Mouse (Mus musculus) kidney, postnatal 14 days (tissue): ENCODE measurements around the gene Bnc2.

Experiments used
- DNase-seq: peaks from one replicate; pipeline ENCODE4 v3.0.0; 2022; ENCODE audit warnings: mixed read lengths

Gene Bnc2

DNA sequence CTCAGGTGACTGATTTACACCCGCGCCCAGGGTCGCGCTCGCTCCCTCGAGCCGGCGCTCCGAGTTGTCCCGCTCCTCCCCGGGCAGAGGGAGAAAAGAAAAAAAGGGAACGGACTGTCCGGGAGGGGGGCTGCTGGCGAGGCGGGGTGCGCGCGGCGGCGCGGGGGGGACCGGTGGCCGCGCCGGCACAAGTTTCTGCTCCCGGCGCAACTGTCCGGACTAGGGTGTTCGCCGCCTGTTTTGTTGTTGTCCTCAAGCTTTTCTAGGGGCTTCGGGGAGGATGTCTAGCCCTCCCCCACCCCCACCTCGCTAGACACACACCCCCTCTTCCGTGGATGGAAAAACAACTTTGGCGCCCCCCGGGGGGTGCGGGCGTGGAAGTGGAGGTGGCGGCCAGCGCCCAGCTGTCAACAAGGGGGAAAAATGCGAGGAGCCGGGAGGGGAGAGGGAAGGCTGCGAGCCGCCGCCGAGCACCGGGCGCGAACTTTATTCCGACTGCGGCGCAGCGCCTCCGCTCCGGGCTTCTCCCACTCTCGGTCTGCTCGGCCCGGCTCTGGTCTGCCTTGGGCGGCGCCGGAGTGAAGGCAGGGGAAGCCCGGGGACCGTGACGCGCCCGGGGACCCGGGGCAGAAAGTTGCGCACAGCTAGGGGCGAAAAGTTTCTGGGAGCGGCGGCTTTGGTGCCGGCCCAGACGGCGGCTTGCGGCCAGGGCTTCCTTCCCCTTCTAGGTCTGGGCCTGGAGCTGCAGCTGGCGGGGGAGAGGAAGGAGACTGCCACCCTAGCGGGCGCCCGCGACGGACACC is at the start of gene Bnc2:
Bnc2 (minus strand) TSS at position 105 of the 803 bp plus-strand sequence.
- peak; percentile 57 for DNase-seq

DNA sequence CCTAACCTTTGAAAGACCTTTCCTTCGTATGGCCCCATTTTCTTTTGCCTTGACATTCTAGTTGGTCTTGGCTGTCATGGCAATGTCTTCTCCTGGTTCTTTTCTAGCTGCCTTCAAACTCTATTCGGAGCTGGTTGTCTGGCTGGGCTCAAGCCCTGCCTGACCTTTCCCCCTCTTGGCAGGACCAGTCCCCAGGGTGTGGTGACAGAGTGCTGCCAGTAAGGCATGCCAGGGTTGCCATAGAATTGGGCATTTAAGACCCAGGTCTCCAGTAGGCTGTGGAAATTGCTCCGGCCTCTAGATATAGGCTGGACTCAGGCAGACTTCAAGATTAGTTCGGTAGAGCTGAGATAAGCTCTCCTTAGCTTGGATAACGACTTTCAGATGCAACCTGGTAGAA is 32.9 kb upstream of the Bnc2 start:
- no peak for DNase-seq

DNA sequence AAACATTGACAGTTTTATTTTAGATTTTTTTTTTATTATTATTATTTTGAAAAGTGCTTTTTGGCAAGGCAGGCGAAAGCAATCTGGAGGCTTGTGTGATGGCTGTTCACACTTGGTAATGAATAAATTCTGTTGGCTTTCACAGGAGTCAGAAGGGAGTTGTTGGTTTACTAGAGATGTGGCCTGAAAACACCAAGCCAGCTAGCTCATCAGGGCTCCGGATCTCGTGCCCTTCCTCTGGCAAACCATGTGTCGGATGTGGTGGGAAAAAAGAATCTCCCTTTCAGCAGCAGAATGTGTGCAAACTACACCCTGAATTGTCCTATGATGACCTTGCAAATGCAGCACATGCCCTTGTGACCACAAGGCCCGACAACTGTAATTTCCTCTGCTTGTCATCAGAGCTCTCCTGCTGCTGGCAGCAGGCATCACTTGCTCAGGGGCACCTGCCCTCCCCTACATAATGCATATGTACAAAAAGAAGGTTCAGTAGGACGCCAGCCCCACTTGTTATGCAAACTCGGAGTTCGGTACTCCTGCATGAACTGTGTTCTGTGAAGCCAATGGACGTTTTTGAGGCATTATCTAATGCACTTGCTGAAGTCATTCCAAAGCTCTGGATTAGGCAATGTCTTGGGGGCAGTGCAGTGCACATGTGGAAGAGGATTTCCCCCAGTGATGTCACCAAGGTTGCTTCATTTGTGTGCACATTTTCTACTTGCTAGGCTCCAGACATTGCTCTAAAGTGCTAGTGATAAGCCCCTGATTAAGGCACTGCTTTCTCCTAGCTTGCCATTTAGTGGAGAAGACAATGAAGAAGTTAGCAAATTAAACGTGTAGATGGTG is 10.7 kb upstream of the Bnc2 start:
- no peak for DNase-seq

DNA sequence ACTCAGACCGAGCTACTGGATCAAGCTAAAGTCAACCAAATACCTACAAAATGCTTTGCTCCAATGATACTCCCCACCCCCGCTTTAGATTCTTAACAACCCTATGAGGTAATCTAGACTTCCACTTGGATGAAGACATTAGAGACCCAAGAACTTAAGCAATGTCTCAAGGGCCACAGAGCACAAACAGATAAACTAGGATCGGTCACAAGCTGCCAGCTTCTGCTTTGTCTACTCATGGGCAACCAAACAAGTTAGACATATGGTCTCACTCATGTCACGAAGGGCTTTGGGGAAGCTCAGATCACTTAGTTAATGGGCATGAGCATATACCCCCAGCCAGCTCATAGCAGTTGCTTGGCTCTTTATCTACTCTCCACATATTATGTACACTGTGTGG is 9.9 kb upstream of the Bnc2 start:
- DNase-seq = no peak

DNA sequence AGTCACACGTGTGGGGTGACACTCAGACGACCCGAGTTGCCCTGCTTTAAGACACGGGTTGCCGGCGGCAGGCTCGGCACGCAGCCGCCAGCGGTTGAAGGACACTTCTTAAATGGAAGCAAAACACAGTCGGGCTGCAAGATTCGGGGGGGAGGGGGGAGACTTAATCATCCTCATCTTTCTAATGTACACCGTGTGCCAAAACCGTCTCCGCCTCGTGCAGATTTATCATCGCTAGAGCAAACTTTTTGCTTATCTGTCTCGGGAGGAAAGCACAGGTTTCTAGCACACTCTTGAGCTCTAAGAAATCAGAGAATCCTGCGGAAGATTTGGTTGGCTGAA is 870 bp upstream of the Bnc2 start:
- DNase-seq = no peak

DNA sequence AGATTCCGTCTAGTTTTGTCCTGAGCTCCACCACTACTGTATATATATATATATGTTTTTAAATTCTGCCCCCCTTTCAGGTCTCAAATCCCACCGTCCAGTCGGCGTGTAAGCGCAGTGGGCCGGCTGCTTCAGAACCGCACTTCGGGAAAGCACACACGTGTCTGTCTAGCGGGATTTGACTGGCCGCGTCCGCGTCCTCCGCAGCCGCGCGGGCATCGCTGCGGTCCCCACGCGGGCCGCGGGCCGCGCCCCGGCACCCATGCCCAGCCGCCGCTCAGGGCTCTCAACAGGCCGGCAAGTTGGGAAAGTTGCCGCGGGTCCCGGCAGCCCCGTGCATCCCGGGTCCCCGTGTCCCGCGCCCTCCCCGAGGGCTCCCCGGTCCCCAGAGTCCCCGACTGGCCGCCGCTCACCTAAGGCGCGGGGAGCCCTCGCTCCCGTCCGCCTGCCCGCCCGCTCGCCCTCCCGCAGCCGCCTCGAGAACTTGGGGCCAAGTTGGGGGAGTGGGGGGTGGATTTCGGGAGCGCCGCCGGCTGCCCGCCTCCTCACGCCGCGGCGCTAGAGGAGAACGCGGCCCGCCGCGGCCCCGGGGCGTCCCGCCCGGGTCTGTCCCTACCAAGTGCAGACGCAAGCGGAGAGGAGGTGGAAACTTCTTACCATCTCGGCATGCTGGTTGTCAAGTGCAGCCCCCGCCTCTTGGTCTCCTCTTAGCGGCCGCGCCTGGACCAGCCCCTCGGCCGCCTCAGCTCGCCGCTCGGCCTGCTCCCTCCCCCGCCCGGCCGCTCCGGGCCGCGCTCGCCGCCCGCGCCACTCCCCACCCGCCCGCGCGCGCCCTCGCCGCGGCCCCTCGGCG is 531 bp downstream of the Bnc2 start:
- peak; percentile 74 for DNase-seq

DNA sequence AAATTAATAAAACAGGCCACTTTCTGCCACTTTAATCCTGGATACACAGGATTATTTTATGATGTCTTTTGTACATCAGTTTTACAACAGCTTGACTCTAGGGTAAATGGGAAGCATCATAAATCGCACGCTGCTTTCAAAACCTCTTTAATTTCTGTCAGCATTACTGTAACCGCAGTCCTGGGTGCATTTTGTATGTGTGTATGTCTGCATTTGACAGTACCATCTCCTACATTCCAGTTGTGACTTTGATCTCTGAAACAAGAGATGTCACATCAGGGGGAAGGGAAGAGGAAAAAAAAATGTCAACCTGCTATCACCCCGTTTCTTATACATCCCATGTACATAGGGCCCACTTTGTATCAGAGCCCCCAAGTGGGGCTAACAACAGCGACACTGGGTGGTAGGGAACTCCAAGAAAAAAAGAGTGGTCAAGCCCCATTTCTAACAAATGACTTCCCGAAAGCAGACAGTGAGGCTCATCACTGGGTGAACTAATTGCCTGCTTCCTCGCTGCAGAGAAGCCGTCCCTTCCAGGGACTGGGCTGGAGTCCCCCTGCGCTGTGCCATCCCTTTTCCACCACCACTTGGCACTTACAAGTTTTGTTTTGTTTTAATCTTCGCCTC is 1.3 kb downstream of the Bnc2 start:
- DNase-seq = peak; percentile 10

DNA sequence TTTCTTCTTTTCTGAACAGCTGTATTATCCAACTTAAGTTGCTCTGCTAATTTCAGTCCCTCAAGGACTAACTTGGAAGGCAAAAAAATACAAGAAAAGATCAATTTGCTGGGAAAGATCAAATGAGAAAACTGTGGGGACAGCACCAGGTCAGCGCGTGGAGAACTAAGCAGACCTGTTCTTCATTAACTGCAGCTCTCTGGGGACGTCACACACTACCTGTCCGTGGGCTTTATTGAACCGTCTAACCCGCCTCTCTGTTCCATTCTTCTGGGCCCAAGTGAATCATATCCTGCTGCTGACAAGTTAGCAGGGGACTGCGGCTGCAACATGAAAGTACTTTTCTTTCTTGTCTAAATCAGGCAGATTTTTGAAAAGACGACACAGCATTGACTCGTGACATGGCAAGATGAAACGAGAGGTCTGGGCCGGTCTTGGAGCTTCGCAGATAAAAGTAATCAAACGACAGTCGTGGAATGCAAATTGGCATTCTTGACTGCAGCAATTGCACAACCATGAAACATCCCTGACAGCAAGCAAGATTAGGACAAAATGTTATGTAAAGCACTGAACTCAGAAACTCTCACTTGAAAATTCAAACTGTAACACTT is 2.8 kb downstream of the Bnc2 start:
- no peak for DNase-seq

DNA sequence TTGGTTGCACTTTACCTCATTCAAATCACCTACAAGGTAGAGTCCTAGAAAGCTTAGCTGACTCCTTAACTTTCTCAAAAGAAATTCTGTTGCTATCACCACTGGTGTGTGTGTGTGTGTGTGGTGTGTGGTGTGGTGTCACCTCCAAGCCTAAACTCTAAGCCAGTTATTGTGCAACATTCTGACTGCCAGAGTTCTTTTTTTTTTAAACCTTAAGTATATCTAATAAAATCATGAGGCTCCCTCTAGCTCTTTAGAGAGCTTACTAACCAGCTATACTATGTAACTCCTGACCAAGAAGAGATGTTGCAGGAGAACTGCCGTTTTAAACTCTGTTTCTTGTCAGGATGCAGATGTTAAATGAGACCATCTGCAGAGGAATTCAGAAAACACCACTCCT is 4.1 kb downstream of the Bnc2 start:
- no peak for DNase-seq

DNA sequence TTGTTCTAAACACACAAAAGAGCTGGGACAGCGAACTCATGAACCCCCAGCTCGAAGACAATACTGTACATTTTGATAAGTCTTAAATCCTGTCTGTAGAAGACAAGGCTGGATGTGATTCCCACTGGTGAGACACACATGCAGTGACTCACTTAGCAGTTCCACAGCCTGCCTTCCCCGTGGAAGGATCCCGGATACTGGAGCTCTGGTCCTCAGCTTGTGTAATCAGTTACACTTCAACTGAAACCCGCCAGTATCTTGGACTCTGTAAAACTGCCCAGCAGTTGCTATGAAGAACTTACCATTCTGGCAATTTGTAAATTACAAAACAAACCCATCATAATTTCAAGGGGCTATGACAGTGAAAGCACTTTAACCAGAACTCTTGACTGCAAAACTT is 5.4 kb downstream of the Bnc2 start:
- DNase-seq = peak; percentile 9

DNA sequence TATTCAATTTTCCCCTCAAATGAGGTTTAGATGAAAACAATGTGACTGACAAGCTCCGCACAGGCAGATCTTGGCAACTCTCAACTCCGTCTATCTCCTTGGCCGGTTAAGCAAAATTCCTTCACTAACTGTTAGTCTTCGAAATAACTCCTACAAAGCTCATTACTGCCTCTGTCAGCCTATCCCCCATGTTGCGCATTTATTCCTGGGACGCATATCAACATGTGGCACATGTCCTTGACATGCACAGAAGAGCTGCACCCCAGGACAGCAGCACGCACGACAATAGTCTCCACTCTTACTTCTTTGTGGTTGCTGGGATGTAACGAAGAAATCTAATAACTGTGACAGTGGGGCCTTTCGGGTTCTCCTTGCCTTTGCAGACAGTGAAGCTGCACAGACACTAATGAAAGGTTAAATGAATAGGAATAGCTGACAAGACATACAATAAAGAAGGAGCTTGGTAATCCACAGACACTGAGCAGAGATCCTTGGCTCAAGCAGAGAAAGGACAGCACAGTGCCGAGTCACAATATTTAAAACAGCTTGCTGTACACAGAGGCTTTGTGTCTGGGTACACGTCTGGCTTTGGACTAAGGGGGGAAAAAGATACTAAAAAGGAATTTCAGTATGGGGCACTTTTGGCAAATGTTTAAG is 6.0 kb downstream of the Bnc2 start:
- no peak for DNase-seq

DNA sequence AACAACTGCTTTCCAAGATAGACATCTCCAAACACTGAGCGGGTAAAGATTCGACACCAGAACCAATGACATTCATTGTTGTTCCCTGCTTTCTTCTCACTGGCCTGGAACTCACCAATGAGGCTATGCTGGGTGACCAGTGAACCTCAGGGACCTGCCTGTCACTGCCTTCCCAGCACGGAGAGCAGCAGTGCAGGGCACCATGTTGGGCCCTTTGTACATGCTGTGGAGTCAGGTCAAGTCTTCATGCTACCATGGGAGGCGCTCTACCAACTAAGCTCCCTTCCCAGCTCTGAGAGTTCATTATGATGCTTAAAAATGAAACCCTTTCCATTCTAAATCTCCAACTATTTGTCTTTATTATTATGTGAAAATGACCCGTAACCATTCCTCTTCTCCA is 6.8 kb downstream of the Bnc2 start:
- no peak for DNase-seq

DNA sequence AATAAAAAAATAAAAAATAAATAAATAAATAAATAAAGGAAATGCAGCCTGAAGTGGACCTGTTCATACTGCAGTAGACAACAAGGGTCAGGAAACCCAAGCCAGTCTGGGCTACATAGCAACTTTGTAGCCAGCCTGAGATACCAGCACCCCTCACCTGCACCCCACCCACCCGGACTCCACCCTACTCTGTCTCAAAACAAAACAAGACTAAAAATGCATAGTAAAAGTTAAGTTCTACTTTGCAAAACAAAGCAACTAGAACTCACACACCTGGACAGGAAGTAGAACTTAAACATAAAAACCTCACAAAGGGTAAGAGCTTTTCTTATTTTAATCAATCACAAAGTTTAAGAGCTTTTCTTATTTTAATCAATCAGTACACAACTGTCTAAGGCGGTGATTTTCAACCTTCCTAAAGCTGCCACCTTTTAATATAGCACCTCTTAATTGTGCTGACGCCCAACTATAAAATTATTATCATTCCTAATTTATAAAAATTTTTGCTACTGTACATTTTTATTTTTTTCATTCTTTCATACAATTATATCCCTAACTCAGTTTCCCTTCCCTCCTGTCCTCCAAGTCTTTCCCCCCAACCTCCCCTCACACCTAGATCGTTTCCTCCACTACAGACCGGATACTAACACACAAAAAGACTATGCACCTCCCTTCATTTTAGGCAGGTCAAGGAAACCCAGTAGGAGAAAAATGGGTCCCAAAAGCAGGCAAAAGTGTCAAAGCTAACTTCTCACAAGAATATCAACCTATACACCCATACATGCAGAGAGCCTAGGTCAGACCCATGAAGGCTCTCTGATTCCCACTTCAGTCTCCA is 12.6 kb downstream of the Bnc2 start:
- DNase-seq = no peak

DNA sequence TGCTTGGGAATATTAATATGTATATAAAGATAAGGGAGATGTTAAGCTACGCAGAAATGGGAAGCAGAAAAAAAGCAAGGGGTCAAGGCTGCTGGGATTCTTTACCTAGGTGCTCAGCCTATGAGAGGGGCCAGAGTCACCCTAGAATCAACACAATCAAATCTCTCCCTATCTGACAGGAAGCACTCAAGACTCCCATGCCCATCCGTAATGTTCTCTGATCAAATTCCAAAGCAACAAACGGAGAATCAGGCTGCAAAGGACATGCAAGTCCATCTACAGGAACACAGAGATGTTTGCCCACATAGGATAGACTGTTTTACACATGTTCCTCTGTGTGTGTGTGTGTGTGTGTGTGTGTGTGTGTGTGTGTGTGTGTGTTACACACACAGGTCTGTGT is 13.7 kb downstream of the Bnc2 start:
- DNase-seq = no peak

DNA sequence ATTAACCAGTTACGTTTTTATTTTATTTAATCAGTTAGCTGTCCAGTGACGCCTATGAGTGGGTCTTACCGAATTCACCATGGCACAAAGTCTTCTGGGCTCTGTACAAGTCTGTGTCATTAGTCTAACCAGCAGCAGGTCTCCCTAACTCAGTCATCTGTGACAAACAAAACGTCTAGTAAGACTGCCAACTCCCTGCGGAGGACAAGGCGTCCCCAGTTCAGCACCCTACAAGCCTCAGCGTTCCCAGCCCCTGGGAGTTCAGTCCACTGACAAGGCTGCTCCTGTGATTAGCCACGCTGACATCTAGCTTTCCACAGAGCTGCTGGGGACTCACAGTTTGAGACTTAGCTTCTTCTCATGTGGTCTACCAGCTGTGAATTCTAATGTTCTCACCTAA is 23.3 kb downstream of the Bnc2 start:
- DNase-seq = peak; percentile 24

DNA sequence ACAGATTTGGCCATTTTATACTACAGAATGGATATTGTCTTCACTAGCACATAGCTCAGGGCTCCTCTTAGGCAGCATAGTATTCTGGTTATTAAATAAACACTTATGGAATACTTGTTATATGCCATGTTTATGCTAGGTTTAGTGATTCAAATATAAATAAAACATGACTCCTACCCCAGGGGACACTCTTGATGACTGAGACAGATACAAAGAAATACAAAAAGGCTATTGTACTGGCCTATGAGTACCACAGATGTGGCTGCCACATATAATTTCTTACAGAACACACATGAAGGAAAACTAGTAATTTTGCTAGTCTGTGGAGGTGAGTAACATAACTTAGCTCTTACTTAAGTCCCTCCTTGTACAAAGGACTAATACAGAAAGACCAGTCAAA is 28.5 kb downstream of the Bnc2 start:
- DNase-seq = no peak

DNA sequence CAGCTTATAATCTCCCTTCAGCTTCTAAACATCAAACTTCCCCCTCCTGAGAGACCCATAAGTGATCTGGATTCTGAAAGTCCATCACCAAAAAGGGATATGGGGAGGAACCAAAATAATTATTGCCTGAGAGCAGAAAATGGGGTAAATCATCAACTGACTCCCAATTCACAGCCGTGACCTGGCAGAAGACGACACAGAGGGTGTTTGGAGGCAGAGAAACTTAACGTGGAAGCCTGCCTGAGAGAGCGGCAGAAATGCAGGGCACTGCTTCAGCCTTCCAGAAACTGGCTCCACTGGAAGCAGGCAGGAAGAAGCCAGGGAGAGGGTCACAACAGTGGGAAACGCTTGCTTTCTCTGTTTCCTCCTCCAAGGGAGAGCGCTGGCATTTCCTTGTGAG is 35.9 kb downstream of the Bnc2 start:
- peak; percentile 14 for DNase-seq

DNA sequence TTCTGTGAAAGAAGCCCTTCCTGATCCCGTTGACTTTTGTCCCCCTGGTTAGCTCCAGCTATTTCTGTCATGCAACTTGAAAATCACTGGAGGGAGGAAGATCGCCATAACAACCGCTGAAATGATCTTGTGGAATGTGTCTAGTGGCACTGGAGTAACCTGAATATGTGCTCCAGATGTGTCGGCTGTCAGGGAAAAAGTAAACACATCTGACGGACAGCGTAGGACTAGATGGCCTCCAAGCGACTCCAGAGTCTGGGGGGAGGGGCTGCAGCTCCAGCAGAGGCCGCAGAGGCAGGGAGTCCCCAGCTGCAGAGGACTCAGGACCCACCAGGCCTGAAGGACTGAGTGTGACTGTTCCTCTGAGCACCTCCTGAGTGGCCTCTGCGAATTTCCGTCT is 37.4 kb downstream of the Bnc2 start:
- peak; percentile 61 for DNase-seq

DNA sequence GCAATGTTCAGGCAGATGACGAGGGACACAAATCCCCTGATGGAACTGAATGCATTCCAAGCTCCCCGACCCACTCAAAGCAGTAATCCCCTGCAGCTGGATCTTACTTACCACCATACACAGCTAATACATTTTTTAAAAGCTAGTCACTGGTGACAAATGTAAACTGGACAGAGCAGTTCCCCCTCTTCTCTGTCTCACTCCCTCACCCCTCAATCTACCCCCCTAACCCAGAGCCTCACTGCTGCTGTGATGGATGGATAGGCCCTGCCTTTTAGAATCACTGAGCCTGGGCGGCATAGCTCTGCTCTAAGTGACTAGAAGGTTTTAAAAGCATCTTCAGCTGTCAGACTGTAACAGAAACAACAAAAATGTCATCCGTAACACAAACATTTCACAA is 40.3 kb downstream of the Bnc2 start:
- no peak for DNase-seq

DNA sequence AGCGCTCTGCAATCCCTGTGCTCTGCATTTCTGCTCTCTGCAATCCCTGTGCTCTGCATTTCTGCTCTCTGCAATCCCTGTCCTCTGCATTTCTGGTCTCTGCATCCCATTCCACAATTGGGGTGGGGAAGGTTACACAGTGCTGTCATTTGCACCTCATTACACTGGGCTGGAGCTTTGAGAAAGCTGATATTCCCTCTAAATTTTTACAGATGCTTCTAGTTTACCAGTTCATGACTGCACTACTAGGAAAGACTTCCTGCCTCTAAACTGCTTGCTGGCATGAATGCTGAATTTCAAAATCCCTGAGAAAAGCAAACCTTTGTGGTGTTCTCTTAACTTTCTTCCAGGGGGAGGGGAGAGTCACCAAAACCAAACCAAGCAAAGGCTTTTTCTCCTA is 41.1 kb downstream of the Bnc2 start:
- DNase-seq = no peak
